ENCODE assay signal across 8 mouse cellular contexts in the genomic region with DNA sequence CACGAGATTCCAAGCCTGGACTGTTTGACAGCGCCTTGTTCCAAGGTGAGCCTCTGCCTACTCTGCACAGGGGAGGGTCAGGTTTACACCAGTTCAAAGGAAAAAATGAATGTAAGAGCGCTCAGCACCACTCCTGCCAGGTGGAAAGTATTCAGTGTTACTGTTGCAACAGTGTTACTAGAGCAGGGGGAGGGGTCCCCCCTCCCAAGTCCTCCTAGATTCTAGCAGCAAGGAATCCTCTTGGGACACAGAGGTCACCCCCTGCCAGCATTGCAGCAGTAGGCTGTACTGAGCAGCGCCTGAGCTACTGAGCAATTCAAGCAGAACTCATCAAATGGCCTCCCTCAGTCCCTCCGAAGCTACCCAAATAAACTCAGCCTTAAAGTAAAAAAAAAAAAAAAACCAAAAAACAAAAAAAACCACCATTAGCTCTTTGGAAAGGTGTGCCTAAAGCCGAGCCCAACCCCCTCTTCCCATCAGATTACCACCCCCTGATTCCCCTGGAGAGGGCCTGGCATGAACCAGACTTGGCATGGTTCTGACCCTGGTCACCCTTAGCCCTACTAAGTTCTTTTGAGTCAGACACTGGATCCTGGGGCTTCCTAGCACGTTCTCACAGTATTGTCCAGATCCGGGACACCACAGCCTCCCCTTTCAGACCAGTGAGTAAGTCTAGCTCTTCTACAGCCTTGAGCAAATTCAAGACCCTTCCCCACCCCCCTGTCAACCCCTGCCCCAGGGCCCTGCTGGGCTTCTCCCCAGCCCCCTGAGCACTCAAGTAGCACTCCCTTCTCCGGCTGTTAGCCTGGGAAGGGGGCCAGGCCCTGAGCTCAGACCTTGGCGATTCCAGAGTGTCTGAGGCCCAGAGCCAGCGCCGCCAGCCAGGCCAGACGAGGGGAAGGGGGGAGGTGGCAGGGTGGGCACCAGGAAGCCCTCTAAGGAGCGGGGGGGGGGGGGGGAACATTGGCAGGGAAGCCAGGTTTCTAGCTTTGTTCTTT. TPM values are rescaled to one million over a fixed set of nuclear protein-coding genes. Genes with fewer than 3 reads are reported as not detected.
DNase-seq lines count a peak whose midpoint lies in the region; ATAC-seq and TF ChIP-seq lines count a peak whose summit lies in the region.

A gene (plus strand): TSS at position 585 of the 998 bp plus-strand sequence.

- H3K27me3 ChIP-seq in E14TG2a.4 (ENCODE audit: insufficient read depth, low read length): peaks cover 70% of the 10 kb centered on the region
- H3K27me3 ChIP-seq in forebrain, embryonic 14.5 days (replicated peaks; ENCODE audit: control insufficient read depth, insufficient read depth, low read length): peaks cover 9% of the 10 kb centered on the region

- H3K9ac ChIP-seq in forebrain, embryonic 14.5 days (ENCODE audit: low read length): peak within 1 kb of the TSS; percentile 70

- no peaks in the 10 kb centered on the region for H3K9me3 ChIP-seq in E14TG2a.4 (ENCODE audit: low read length)
- H3K9me3 ChIP-seq in forebrain, embryonic 14.5 days (replicated peaks; ENCODE audit: control insufficient read depth, low read length): no peaks in the 10 kb centered on the region

- H3K27ac ChIP-seq in forebrain, embryonic 14.5 days (ENCODE audit: low read depth, low read length): peak within 1 kb of the TSS; percentile 94

- peaks cover 37% of the 10 kb centered on the region for H3K4me1 ChIP-seq in E14TG2a.4 (replicated peaks; ENCODE audit: low read depth, low read length)
- H3K4me1 ChIP-seq in forebrain, embryonic 14.5 days (ENCODE audit: control insufficient read depth, insufficient read depth, low read length): peaks cover 24% of the 10 kb centered on the region

- WGBS in forebrain, embryonic 14.5 days: 7% methylated on average over 13 of the region's 14 CpGs

- peak within 1 kb of the TSS; percentile 78 for H3K4me3 ChIP-seq in E14TG2a.4 (replicated peaks; ENCODE audit: low read length)
- peak within 1 kb of the TSS; percentile 52 for H3K4me3 ChIP-seq in forebrain, embryonic 14.5 days (ENCODE audit: low read depth, low read length)

- ATAC-seq in forebrain, embryonic 14.5 days: peak; percentile 77
- ATAC-seq in hematopoietic stem cell, adult 5-6 weeks (replicated peaks in 1 of 2; ENCODE audit: insufficient read depth in 1 of 2, low FRiP score in 2 of 2, low TSS enrichment in 1 of 2, low read depth in 1 of 2, poor library complexity in 2 of 2, severe bottlenecking in 2 of 2): no peak
- ATAC-seq in CD4-positive, CD25-positive, alpha-beta regulatory T cell, adult 4 months: no peak

- DNase-seq in adrenal gland, postnatal 4 days (ENCODE audit: low spot score in 2 of 2): peak in 1 of 2 experiments; percentile 58
- DNase-seq in forebrain, embryonic 14.5 days (ENCODE audit: low spot score): peak; percentile 89
- no peak for DNase-seq in layer of hippocampus, postnatal 25 days (ENCODE audit: extremely low spot score in 1 of 2, low spot score in 1 of 2)
- peak; percentile 88 to 95 for DNase-seq in lung, postnatal 4 days
- DNase-seq in urinary bladder, postnatal 25 days (ENCODE audit: low spot score): peak; percentile 61

- no peaks in the 10 kb centered on the region for H3K36me3 ChIP-seq in E14TG2a.4 (ENCODE audit: insufficient read depth, low read length)
- no peaks in the 10 kb centered on the region for H3K36me3 ChIP-seq in forebrain, embryonic 14.5 days (ENCODE audit: control insufficient read depth, insufficient read depth, low read length)

- no peak for TF ChIP-seq CTCF in E14TG2a.4 (conservative IDR thresholded peaks at IDR 0.05; ENCODE audit: low read length)

- H3K4me2 ChIP-seq in forebrain, embryonic 14.5 days (ENCODE audit: low read length): peak within 1 kb of the TSS; percentile 98

RNA-seq across cellular contexts. Expression of the gene that starts here (rescaled TPM):
- total RNA-seq in adrenal gland, postnatal 4 days (2021): 100 to 1,000 TPM; 277 to 287 TPM
- 8.5 and 10.7 TPM in 2 replicates for polyA plus RNA-seq in forebrain, embryonic 14.5 days (2014; fragmentation: Nextera tagmentation; extraction: Ambion mirVana)
- 23.5 and 46.0 TPM in 2 replicates for total RNA-seq in hematopoietic stem cell, adult 5-6 weeks (2017)
- 10 to 100 TPM; 23.8 to 26.8 TPM for total RNA-seq in layer of hippocampus, postnatal 25 days (2021)
- not detected for polyA plus RNA-seq in CD4-positive, CD25-positive, alpha-beta regulatory T cell, adult 4 months (2017; shearing (Covaris generic))

Comparison
In these comparisons a context has a peak if more than half of its experiments do, and no peak if none do; other contexts are left out.
1. DNase-seq: peak in forebrain, embryonic 14.5 days (single experiment), lung, postnatal 4 days (2 of 2) and urinary bladder, postnatal 25 days (single experiment); none in layer of hippocampus, postnatal 25 days (0 of 2).